Mouse (Mus musculus): ENCODE measurements at regions not wholly inside any gene's neighbourhood (a gene's known extent, or its start where the extent isn't known, plus 50 kb on each side); places are given as distances from the start of the nearest gene placed in this dataset.

DNA sequence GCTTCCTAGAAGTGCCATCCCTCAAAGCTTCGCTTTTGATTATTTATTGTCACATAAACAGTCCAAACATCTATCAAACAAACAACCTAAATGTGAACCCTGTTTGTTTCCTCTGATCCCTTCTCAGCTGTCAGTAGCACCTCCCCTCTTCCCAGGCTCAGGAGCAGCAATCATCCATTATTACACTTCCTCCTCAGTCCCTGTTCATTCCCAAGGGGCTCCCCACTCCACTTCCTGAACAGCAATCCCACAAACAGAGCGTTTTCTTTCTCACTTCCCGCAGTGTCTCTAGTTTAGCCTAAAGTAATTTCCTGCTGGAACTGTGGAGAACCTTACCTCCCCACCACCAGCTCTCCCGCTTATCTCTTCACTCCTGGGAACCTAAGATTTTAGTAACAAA lies 91.1 kb upstream of the Nrp1 start:
- TF ChIP-seq MYOG (IDR thresholded peaks at IDR 0.05; ENCODE audit: control insufficient read depth in 1 of 3, insufficient read depth in 1 of 3, insufficient read length in 2 of 3, low read depth in 2 of 3), result no peak
- TF ChIP-seq USF1 (IDR thresholded peaks at IDR 0.05; ENCODE audit: low read depth), result no peak

All from myocyte (in vitro differentiated cells).